Mouse (Mus musculus): Measurements from ENCODE around the gene Gipc1. TPM values are rescaled to one million over a fixed set of nuclear protein-coding genes. Genes with fewer than 3 reads are reported as not detected.

Gene Gipc1
- polyA plus RNA-seq, 1 experiment from 2014 or later, result 220 TPM

- ATAC-seq (replicated peaks; ENCODE audit: low FRiP score), result no peak
- Histone ChIP-seq H3K27me3 (no peaks in the 10 kb centered on the region), H3K9me3 (replicated peaks) (no peaks in the 10 kb centered on the region), H3K4me2 (no peak overlapping the region), H3K27ac (no peak overlapping the region), H3K36me3 (peaks cover 76% of the 10 kb centered on the region), H3K9ac (no peak overlapping the region), H3K4me3 (replicated peaks) (no peak overlapping the region), H3K4me1 (peaks cover 7% of the 10 kb centered on the region)
- 93% methylated on average over 6 of the region's 6 CpGs for WGBS
These were observed 36.8 kb downstream of the Gipc1 start for GRCm38 (mm10) chr8:83689264-83689663.

GRCm38 (mm10) chr8:83693609-83694236, 41.2 kb downstream of the Gipc1 start:
- H3K4me1 ChIP-seq, result peaks cover 47% of the 10 kb centered on the region
- no peaks in the 10 kb centered on the region for H3K9me3 ChIP-seq (replicated peaks)
- H3K4me3 ChIP-seq (replicated peaks), result no peak overlapping the region
- no peak overlapping the region for H3K4me2 ChIP-seq
- H3K27ac ChIP-seq, result peak overlapping the region; percentile 42; the same call in 1 of the 2 replicates
- H3K27me3 ChIP-seq, result no peaks in the 10 kb centered on the region
- no peak overlapping the region for H3K9ac ChIP-seq
- no peak for ATAC-seq (replicated peaks; ENCODE audit: low FRiP score)
- 80% methylated on average over 10 of the region's 10 CpGs for WGBS
- peaks cover 41% of the 10 kb centered on the region for H3K36me3 ChIP-seq

GRCm38 (mm10) chr8:83694369-83695160, 42.1 kb downstream of the Gipc1 start:
- Histone ChIP-seq H3K4me1 (peaks cover 52% of the 10 kb centered on the region), H3K9ac (no peak overlapping the region), H3K27me3 (no peaks in the 10 kb centered on the region), H3K4me3 (replicated peaks) (no peak overlapping the region), H3K4me2 (no peak overlapping the region), H3K9me3 (replicated peaks) (no peaks in the 10 kb centered on the region), H3K36me3 (peaks cover 35% of the 10 kb centered on the region), H3K27ac (peak overlapping the region; percentile 42)
- WGBS, result 72% methylated on average over 11 of the region's 11 CpGs
- ATAC-seq (replicated peaks; ENCODE audit: low FRiP score), result no peak

GRCm38 (mm10) chr8:83695351-83696106, 43.1 kb downstream of the Gipc1 start:
- peak overlapping the region; percentile 42; the same call in 1 of the 2 replicates for H3K27ac ChIP-seq
- H3K4me1 ChIP-seq, result peaks cover 62% of the 10 kb centered on the region
- ATAC-seq (replicated peaks; ENCODE audit: low FRiP score), result no peak
- no peak overlapping the region for H3K4me2 ChIP-seq
- no peaks in the 10 kb centered on the region for H3K27me3 ChIP-seq
- peaks cover 25% of the 10 kb centered on the region for H3K36me3 ChIP-seq
- 81% methylated on average over 8 of the region's 17 CpGs for WGBS
- H3K9me3 ChIP-seq (replicated peaks), result no peaks in the 10 kb centered on the region
- no peak overlapping the region for H3K4me3 ChIP-seq (replicated peaks)
- H3K9ac ChIP-seq, result no peak overlapping the region

- peaks cover 66% of the 10 kb centered on the region for H3K4me1 ChIP-seq
These were observed 45.1 kb downstream of the Gipc1 start for GRCm38 (mm10) chr8:83697374-83698220.

GRCm38 (mm10) chr8:83698291-83698660, 45.8 kb downstream of the Gipc1 start:
- Histone ChIP-seq H3K4me2 (peak overlapping the region; percentile 76), H3K27me3 (no peaks in the 10 kb centered on the region), H3K9ac (peak overlapping the region; percentile 86), H3K4me3 (replicated peaks) (peak overlapping the region; percentile 74), H3K27ac (peak overlapping the region; percentile 89), H3K9me3 (replicated peaks) (no peaks in the 10 kb centered on the region), H3K36me3 (no peaks in the 10 kb centered on the region), H3K4me1 (peaks cover 66% of the 10 kb centered on the region)
- 1% methylated on average over 15 of the region's 15 CpGs for WGBS
- peak; percentile 27 for ATAC-seq (replicated peaks; ENCODE audit: low FRiP score)

More at GRCm38 (mm10) chr8:83697374-83698220, 45.1 kb downstream of the Gipc1 start:
- peak overlapping the region; percentile 74 for H3K4me3 ChIP-seq (replicated peaks)
- H3K27me3 ChIP-seq, result no peaks in the 10 kb centered on the region
- peaks cover 4% of the 10 kb centered on the region for H3K36me3 ChIP-seq
- 33% methylated on average over 19 of the region's 19 CpGs for WGBS
- peak overlapping the region; percentile 86; the same call in 1 of the 2 replicates for H3K9ac ChIP-seq
- peak overlapping the region; percentile 89 for H3K27ac ChIP-seq
- H3K9me3 ChIP-seq (replicated peaks), result no peaks in the 10 kb centered on the region
- 0 out of 2 replicates have a peak, but pooled peaks have one; percentile 1 for ATAC-seq (replicated peaks; ENCODE audit: low FRiP score)
- peak overlapping the region; percentile 76 for H3K4me2 ChIP-seq

GRCm38 (mm10) chr8:83698661-83699453, 46.4 kb downstream of the Gipc1 start, which contains the start of gene Pkn1:
Gene Pkn1 (minus strand): TSS chr8:83699179.
- ATAC-seq (replicated peaks; ENCODE audit: low FRiP score), result peak; percentile 93

GRCm38 (mm10) chr8:83699566-83699965, 47.1 kb downstream of the Gipc1 start:
- H3K27me3 ChIP-seq, result no peaks in the 10 kb centered on the region
- ATAC-seq (replicated peaks; ENCODE audit: low FRiP score), result no peak
- peaks cover 56% of the 10 kb centered on the region for H3K4me1 ChIP-seq
- WGBS, result 10% methylated on average over 9 of the region's 9 CpGs
- H3K9me3 ChIP-seq (replicated peaks), result no peaks in the 10 kb centered on the region
- H3K36me3 ChIP-seq, result no peaks in the 10 kb centered on the region
- H3K9ac ChIP-seq, result peak overlapping the region; percentile 86
- H3K27ac ChIP-seq, result peak overlapping the region; percentile 89
- peak overlapping the region; percentile 76 for H3K4me2 ChIP-seq
- peak overlapping the region; percentile 74 for H3K4me3 ChIP-seq (replicated peaks)

More at GRCm38 (mm10) chr8:83698661-83699453, 46.4 kb downstream of the Gipc1 start, which contains the start of gene Pkn1:
- peak within 1 kb of the TSS; percentile 74 for H3K4me3 ChIP-seq (replicated peaks)
- peaks cover 63% of the 10 kb centered on the region for H3K4me1 ChIP-seq
- no peaks in the 10 kb centered on the region for H3K27me3 ChIP-seq
- WGBS, result under 1% methylated on average over 84 of the region's 85 CpGs
- H3K27ac ChIP-seq, result peak within 1 kb of the TSS; percentile 89
- no peaks in the 10 kb centered on the region for H3K36me3 ChIP-seq
- H3K9ac ChIP-seq, result peak within 1 kb of the TSS; percentile 86
- H3K9me3 ChIP-seq (replicated peaks), result no peaks in the 10 kb centered on the region
- H3K4me2 ChIP-seq, result peak within 1 kb of the TSS; percentile 76

- no peak overlapping the region for H3K4me3 ChIP-seq (replicated peaks)
- H3K27me3 ChIP-seq, result no peaks in the 10 kb centered on the region
- no peaks in the 10 kb centered on the region for H3K9me3 ChIP-seq (replicated peaks)
- H3K36me3 ChIP-seq, result no peaks in the 10 kb centered on the region
- peaks cover 46% of the 10 kb centered on the region for H3K4me1 ChIP-seq
- H3K4me2 ChIP-seq, result peak overlapping the region; percentile 76; the same call in 1 of the 2 replicates
- H3K9ac ChIP-seq, result no peak overlapping the region
- ATAC-seq (replicated peaks; ENCODE audit: low FRiP score), result no peak
- peak overlapping the region; percentile 32; the same call in 1 of the 2 replicates for H3K27ac ChIP-seq
- 76% methylated on average over 9 of the region's 9 CpGs for WGBS
These were observed 48.1 kb downstream of the Gipc1 start for GRCm38 (mm10) chr8:83700423-83701085.

GRCm38 (mm10) chr8:83703426-83703825, 50.9 kb downstream of the Gipc1 start:
- peaks cover 18% of the 10 kb centered on the region for H3K4me1 ChIP-seq
- no peak overlapping the region for H3K4me3 ChIP-seq (replicated peaks)
- no peak overlapping the region for H3K4me2 ChIP-seq
- no peaks in the 10 kb centered on the region for H3K9me3 ChIP-seq (replicated peaks)
- no peaks in the 10 kb centered on the region for H3K36me3 ChIP-seq
- no peaks in the 10 kb centered on the region for H3K27me3 ChIP-seq
- 86% methylated on average over 4 of the region's 4 CpGs for WGBS
- H3K9ac ChIP-seq, result no peak overlapping the region
- no peak overlapping the region for H3K27ac ChIP-seq
- ATAC-seq (replicated peaks; ENCODE audit: low FRiP score), result no peak

Data from kidney, embryonic 15.5 days (tissue).